Mouse (Mus musculus): Measurements from ENCODE around the gene BC025446. TPM values are rescaled to one million over a fixed set of nuclear protein-coding genes. Genes with fewer than 3 reads are reported as not detected.
A peak's percentile ranks its signal among the peaks of the same experiment; 100 is the strongest.
"Not testable (repeated sequence)": the region's sequence is repeated elsewhere in the genome, so short reads cannot be mapped to it uniquely, and the experiment has no call there.

BC025446 gene
- 22.2 and 22.6 TPM in 2 replicates for polyA plus RNA-seq (2015; fragmentation: Nextera tagmentation; extraction: Ambion mirVana)

DNA sequence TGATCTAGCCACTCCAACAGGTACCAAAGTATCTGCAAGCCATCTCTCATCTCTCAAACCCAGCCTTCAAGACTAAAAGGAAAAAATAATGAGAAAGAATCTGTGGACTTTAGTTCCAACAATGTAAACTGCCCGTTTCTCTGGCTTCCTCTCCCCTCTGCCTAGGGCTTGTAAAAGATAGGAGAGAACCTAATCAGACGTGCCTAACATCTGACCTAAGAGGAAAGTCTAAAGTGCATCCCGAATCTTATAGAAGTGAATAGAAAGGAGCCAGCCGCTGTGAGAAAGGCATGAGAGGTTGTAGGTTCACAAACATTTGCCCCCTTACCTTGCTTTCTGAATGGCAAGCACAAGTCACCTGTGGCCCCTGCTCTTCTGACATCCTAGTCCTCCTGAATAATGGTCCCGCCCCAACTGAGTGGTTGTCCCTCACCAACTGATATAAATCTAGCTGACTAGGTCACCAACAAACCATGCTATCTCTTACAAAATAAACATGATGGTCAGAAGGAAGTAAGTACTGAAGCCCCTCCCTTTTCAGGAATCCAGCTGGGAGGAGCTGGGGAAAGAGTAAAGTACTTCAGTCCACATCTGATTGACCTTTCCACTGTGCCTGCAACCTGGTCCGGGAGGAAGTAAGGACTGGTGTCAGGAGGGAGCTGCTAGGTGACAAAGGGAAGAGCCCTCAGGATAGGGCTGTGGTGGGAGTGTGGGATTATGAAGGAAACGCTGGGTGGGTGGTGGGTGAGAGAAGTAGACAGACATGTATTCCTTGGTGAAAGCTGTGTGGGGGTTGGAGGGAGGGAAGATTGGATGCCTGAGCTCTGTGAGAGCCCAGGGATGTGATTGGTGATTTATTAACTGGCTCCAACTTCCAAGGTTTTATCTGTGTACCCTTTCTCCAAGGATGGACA, at the start of gene BC025446:
Gene BC025446, plus strand, starts transcription at position 599 of the 914 bp plus-strand sequence.
- H3K4me2 ChIP-seq (replicated peaks; ENCODE audit: low read depth, low read length): peak within 1 kb of the TSS; percentile 21; the same call in 1 of the 2 replicates
- H3K9ac ChIP-seq (replicated peaks; ENCODE audit: low read length): no peak within 1 kb of the TSS
- H3K4me1 ChIP-seq (ENCODE audit: insufficient read depth, low read length): peaks cover 6% of the 10 kb centered on the region; the same call in 1 of the 2 replicates
- peak within 1 kb of the TSS; percentile 12 for H3K4me3 ChIP-seq (ENCODE audit: low read length)
- peak; percentile 77 for ATAC-seq (ENCODE audit: low FRiP score, low TSS enrichment)
- WGBS: 35% methylated on average over 7 of the region's 7 CpGs
- H3K36me3 ChIP-seq (ENCODE audit: insufficient read depth, low read length): no peaks in the 10 kb centered on the region
- peak within 1 kb of the TSS; percentile 69 for H3K27ac ChIP-seq (ENCODE audit: low read length)
- 0 out of 2 replicates have a peak, but pooled peaks cover 3% of the 10 kb centered on the region for H3K9me3 ChIP-seq (ENCODE audit: low read length)
- H3K27me3 ChIP-seq (ENCODE audit: insufficient read depth, low read length): no peaks in the 10 kb centered on the region

DNA sequence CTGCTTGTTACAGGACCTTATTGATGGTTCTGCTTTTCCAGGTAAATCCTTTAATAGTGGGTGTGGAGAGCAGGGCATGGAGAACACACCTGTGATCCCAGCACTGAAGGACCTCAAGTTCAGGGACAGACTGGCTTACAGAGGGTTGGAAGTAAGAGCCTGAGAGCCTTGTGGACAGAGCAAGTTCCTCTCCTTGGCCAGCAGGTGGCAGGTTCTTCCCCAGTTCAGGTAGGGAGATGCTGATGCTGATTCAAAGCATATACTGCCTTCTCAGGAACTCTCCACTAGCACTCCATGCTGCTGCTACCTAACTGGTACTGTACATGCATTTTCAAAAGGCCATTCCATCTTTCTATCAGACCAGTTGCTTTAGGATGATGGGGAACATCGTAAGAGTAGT, 40.7 kb upstream of the BC025446 start:
- H3K27ac ChIP-seq (ENCODE audit: low read length): no peak overlapping the region
- 54% methylated on average over 1 of the region's 1 CpGs for WGBS
- ATAC-seq (ENCODE audit: low FRiP score, low TSS enrichment): 0 out of 2 replicates have a peak, but pooled peaks have one; percentile 35

DNA sequence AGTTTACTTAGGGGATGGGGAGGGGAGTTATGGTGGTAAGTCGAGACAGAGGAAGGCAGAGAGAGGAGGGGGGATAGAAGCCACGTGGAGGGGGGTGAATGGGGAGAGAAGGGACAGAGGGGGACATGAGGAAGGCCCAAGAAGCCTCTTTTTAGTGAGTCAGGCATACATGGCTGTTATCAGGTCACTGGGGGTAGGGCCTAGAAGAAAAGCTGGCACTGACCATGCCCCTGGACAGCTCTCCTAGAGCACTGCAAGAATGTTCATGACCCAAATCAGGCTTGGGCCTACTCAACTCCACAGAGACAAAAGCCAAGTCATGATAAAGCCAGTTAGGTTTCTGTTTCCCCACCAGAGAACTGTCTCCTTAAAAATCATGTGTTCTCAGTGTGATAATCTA, 29.9 kb upstream of the BC025446 start:
- ATAC-seq (ENCODE audit: low FRiP score, low TSS enrichment): no peak
- Histone ChIP-seq H3K36me3 (ENCODE audit: insufficient read depth, low read length) (no peaks in the 10 kb centered on the region), H3K4me1 (ENCODE audit: insufficient read depth, low read length) (no peaks in the 10 kb centered on the region), H3K27ac (ENCODE audit: low read length) (no peak overlapping the region), H3K4me2 (replicated peaks; ENCODE audit: low read depth, low read length) (no peak overlapping the region), H3K4me3 (ENCODE audit: low read length) (no peak overlapping the region), H3K9ac (replicated peaks; ENCODE audit: low read length) (no peak overlapping the region), H3K27me3 (ENCODE audit: insufficient read depth, low read length) (no peaks in the 10 kb centered on the region), H3K9me3 (ENCODE audit: low read length) (no peaks in the 10 kb centered on the region)
- WGBS: 26% methylated on average over 2 of the region's 2 CpGs

More for the DNA sequence above, 40.7 kb upstream of the BC025446 start:
- Histone ChIP-seq H3K4me1 (ENCODE audit: insufficient read depth, low read length) (no peaks in the 10 kb centered on the region), H3K27me3 (ENCODE audit: insufficient read depth, low read length) (no peaks in the 10 kb centered on the region), H3K36me3 (ENCODE audit: insufficient read depth, low read length) (no peaks in the 10 kb centered on the region), H3K4me3 (ENCODE audit: low read length) (no peak overlapping the region), H3K9ac (replicated peaks; ENCODE audit: low read length) (no peak overlapping the region), H3K9me3 (ENCODE audit: low read length) (no peaks in the 10 kb centered on the region), H3K4me2 (replicated peaks; ENCODE audit: low read depth, low read length) (no peak overlapping the region)

DNA sequence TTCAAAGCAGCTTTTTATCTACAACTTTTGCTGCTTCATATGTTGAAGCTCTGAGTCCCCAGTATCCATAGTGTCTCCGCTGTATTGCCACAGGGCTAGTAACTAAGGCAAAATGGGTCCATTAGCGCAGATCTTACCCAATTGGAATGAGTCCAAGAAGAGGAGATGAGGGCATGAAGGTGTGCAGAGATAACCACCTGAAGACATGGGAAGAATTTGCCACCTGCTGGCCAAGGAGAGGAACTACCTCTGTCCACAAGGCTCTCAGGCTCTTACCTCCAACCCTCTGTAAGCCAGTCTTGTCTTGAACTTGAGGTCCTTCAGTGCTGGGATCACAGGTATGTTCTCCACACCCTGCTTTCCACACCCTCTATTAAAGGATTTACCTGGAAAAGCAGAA, 27.1 kb upstream of the BC025446 start:
- Histone ChIP-seq H3K4me2 (replicated peaks; ENCODE audit: low read depth, low read length) (no peak overlapping the region), H3K9ac (replicated peaks; ENCODE audit: low read length) (no peak overlapping the region), H3K27ac (ENCODE audit: low read length) (no peak overlapping the region), H3K9me3 (ENCODE audit: low read length) (no peaks in the 10 kb centered on the region), H3K36me3 (ENCODE audit: insufficient read depth, low read length) (no peaks in the 10 kb centered on the region), H3K4me1 (ENCODE audit: insufficient read depth, low read length) (no peaks in the 10 kb centered on the region), H3K4me3 (ENCODE audit: low read length) (no peak overlapping the region), H3K27me3 (ENCODE audit: insufficient read depth, low read length) (no peaks in the 10 kb centered on the region)
- no peak for ATAC-seq (ENCODE audit: low FRiP score, low TSS enrichment)
- WGBS: 68% methylated on average over 2 of the region's 2 CpGs

DNA sequence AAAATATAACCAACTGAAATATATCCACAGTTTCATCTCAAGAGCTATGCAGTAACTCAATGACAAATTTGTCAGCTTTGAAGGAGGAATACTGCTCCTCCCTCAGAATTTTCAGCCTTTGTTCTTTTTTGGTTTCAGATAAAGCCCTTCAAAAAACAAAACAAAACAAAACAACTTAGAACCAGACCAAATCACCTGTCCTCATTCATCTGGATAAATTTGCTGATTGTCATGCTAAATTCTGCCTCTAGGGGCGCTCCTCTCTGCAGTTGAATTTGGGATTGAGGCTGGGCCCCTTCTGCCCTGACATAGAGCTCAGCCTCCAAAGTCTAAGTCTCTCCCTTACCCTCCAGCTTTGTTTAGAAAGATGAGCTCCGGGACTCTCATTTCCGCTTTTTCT, 25.6 kb upstream of the BC025446 start:
- not testable (repeated sequence) for H3K36me3 ChIP-seq (ENCODE audit: insufficient read depth, low read length); H3K4me1 ChIP-seq (ENCODE audit: insufficient read depth, low read length); H3K9me3 ChIP-seq (ENCODE audit: low read length); H3K4me2 ChIP-seq (replicated peaks; ENCODE audit: low read depth, low read length); H3K9ac ChIP-seq (replicated peaks; ENCODE audit: low read length); H3K4me3 ChIP-seq (ENCODE audit: low read length); H3K27ac ChIP-seq (ENCODE audit: low read length); ATAC-seq (ENCODE audit: low FRiP score, low TSS enrichment); H3K27me3 ChIP-seq (ENCODE audit: insufficient read depth, low read length)
- 0% methylated on average over 1 of the region's 3 CpGs for WGBS

DNA sequence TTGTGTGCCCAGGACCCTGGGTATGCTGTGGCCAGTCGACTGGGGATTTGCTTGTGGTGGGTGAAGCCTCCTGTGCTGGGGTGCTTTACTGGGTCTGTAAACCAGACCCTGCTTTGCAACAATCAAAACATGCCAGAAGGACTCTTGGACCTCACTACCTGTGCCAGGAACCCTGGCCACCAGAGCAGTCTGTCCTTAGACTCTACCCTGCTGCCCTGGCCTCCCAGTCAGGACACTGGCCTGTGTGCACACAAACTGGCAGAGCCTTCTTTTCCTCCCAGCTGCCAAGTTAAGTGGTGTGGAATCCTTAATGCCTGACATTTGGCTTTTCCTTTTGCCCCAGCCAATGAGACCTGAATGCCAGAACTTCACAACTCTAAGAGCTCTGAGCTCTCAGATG, 655 bp downstream of the BC025446 start:
- H3K36me3 ChIP-seq (ENCODE audit: insufficient read depth, low read length): no peaks in the 10 kb centered on the region
- no peak overlapping the region for H3K9ac ChIP-seq (replicated peaks; ENCODE audit: low read length)
- H3K4me2 ChIP-seq (replicated peaks; ENCODE audit: low read depth, low read length): peak overlapping the region; percentile 21; the same call in 1 of the 2 replicates
- peak overlapping the region; percentile 69 for H3K27ac ChIP-seq (ENCODE audit: low read length)
- WGBS: 63% methylated on average over 1 of the region's 1 CpGs
- peaks cover 6% of the 10 kb centered on the region; the same call in 1 of the 2 replicates for H3K4me1 ChIP-seq (ENCODE audit: insufficient read depth, low read length)
- peak; percentile 44; the same call in 1 of the 2 replicates for ATAC-seq (ENCODE audit: low FRiP score, low TSS enrichment)
- H3K4me3 ChIP-seq (ENCODE audit: low read length): no peak overlapping the region
- H3K9me3 ChIP-seq (ENCODE audit: low read length): 0 out of 2 replicates have a peak, but pooled peaks cover 3% of the 10 kb centered on the region
- H3K27me3 ChIP-seq (ENCODE audit: insufficient read depth, low read length): no peaks in the 10 kb centered on the region

DNA sequence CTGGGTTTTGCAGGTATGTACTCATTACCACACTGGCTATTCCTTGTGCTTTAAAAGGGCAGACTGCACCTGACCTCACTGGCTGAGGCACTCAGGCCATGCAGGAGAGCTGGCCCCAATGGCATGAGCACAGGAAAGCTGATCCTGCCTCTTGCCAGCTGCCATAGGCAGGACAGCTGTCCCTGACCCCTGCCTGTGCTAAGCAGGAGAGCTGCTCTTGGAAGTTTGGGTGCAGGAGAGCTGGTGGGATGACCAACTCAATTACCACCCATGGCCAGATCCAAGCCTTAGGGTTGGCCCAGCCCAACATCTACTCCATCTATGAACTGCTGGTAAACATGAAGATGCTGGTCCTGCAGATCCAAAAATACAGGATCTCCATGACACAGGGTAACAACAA, 5.8 kb downstream of the BC025446 start:
- H3K4me1 ChIP-seq (ENCODE audit: insufficient read depth, low read length): no peaks in the 10 kb centered on the region
- ATAC-seq (ENCODE audit: low FRiP score, low TSS enrichment): no peak
- no peak overlapping the region for H3K9ac ChIP-seq (replicated peaks; ENCODE audit: low read length)
- no peaks in the 10 kb centered on the region for H3K36me3 ChIP-seq (ENCODE audit: insufficient read depth, low read length)
- no peak overlapping the region for H3K4me3 ChIP-seq (ENCODE audit: low read length)
- no peak overlapping the region for H3K4me2 ChIP-seq (replicated peaks; ENCODE audit: low read depth, low read length)
- H3K9me3 ChIP-seq (ENCODE audit: low read length): no peaks in the 10 kb centered on the region
- no peak overlapping the region for H3K27ac ChIP-seq (ENCODE audit: low read length)
- no peaks in the 10 kb centered on the region for H3K27me3 ChIP-seq (ENCODE audit: insufficient read depth, low read length)

DNA sequence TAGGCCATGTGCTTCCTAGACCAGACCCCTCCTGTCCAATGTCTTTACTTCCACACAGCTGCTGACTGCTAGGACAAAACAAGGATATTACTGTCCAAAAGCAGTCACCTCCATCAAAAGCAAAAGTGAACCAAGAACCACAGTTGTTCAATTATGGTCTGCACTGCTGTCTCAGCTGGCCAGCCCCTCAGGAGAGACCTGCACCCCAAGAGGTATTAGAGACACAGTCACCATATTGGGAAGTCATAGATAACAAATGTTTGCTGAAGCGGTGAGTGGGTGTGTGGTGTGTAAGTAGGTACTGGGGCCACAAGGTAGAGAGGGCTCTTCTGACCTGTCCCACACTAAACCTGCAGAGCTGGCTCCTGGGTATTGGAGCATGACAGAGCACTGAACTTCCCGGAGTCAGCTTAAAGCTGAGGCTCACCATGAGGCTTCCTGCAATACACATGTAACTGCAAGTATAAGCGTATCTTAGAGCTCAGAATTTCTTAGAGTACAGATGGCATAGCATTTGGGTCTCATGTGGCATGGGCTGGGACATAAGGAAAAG, 21.6 kb downstream of the BC025446 start:
- Histone ChIP-seq H3K4me1 (ENCODE audit: insufficient read depth, low read length) (no peaks in the 10 kb centered on the region), H3K27ac (ENCODE audit: low read length) (no peak overlapping the region), H3K4me2 (replicated peaks; ENCODE audit: low read depth, low read length) (no peak overlapping the region), H3K9me3 (ENCODE audit: low read length) (no peaks in the 10 kb centered on the region), H3K9ac (replicated peaks; ENCODE audit: low read length) (no peak overlapping the region), H3K4me3 (ENCODE audit: low read length) (no peak overlapping the region), H3K36me3 (ENCODE audit: insufficient read depth, low read length) (no peaks in the 10 kb centered on the region), H3K27me3 (ENCODE audit: insufficient read depth, low read length) (no peaks in the 10 kb centered on the region)
- peak; percentile 77; the same call in 1 of the 2 replicates for ATAC-seq (ENCODE audit: low FRiP score, low TSS enrichment)
- 62% methylated on average over 3 of the region's 3 CpGs for WGBS

DNA sequence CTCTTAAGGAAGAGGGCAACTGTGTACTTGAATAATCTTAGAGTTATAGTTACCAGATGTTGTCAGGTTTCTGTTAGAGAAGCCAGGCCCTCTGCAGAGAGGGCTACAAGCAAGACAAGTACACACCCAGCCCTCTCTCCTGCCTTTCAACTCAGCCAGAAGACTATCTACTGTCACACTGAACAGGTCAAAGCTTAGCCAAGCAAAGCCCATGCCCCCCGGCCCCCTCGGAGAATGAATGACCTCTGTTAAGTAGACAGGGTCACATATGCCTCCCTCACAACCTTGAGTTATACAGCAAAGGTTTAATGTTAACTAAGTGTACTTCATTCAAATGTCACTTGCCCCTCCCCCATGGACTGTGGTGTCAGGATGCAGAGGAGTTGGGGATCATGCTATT, 24.4 kb downstream of the BC025446 start:
- H3K4me3 ChIP-seq (ENCODE audit: low read length): no peak overlapping the region
- H3K27me3 ChIP-seq (ENCODE audit: insufficient read depth, low read length): no peaks in the 10 kb centered on the region
- H3K4me1 ChIP-seq (ENCODE audit: insufficient read depth, low read length): no peaks in the 10 kb centered on the region
- H3K9me3 ChIP-seq (ENCODE audit: low read length): no peaks in the 10 kb centered on the region
- no peak overlapping the region for H3K9ac ChIP-seq (replicated peaks; ENCODE audit: low read length)
- no peaks in the 10 kb centered on the region for H3K36me3 ChIP-seq (ENCODE audit: insufficient read depth, low read length)
- 0 out of 2 replicates have a peak overlapping the region, but pooled peaks have one; percentile 41 for H3K27ac ChIP-seq (ENCODE audit: low read length)
- peak; percentile 85 for ATAC-seq (ENCODE audit: low FRiP score, low TSS enrichment)
- H3K4me2 ChIP-seq (replicated peaks; ENCODE audit: low read depth, low read length): no peak overlapping the region
- 20% methylated on average over 2 of the region's 2 CpGs for WGBS
